Mouse (Mus musculus): Measurements from ENCODE around the gene Rftn2. TPM values are rescaled to one million over a fixed set of nuclear protein-coding genes. Genes with fewer than 3 reads are reported as not detected.

The Rftn2 gene
- 9.7 and 9.9 TPM in 2 replicates for polyA plus RNA-seq (2015; fragmentation: Nextera tagmentation; extraction: Ambion mirVana)

DNA sequence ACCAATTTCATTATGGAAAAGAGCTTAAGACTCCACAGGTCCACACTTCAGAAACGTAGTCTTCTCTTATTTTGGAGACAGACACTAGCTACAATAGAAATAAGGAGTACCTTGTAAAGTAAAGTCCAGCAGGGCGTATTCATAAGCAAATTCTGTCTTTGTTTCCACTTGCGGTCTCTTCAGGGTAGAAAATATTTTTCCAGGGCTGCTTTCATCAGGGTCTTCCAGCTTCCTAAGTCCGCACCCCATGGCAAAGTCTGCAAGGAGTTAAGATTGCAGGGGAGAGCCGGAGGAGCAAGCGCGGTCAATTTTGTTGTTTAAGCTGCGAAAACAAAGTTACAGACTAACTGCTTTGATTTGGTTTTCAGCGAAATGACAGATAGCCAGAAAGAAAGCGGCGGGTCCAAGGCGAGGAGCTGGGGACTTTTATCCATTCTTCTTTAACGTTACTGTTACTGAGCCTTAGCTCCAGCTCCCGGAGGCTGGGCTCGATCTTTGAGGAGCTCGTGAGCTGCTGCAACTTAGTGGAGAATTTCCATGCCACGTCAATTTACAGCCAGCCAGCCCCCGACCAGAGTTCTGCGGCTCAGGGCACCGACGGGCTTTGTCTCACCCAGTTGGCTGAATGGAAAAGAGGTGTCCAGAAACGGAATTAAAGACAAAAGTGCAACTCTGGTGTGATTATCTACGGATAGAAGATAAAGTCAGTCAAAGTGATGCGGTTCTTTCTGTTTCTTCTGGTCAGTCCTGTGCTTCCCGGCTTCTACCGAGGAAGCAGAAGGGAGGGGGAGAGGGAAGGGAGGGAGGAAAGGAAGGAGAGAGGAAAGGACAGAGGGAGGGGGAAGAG lies at the start of gene Rftn2:
Gene Rftn2, minus strand, starts transcription at position 772 of the 847 bp plus-strand sequence.
- Histone ChIP-seq H3K9me3 (replicated peaks) (no peaks in the 10 kb centered on the region), H3K4me3 (replicated peaks) (peak within 1 kb of the TSS; percentile 44), H3K36me3 (no peaks in the 10 kb centered on the region), H3K4me2 (peak within 1 kb of the TSS; percentile 66), H3K27me3 (replicated peaks) (no peaks in the 10 kb centered on the region), H3K9ac (replicated peaks) (peak within 1 kb of the TSS; percentile 39), H3K27ac (replicated peaks) (peak within 1 kb of the TSS; percentile 68), H3K4me1 (peaks cover 6% of the 10 kb centered on the region)
- 1% methylated on average over 26 of the region's 26 CpGs for WGBS
- ATAC-seq (ENCODE audit: low FRiP score), result no peak; the same call in 1 of the 2 replicates

- WGBS, result 80% methylated on average over 2 of the region's 2 CpGs
These were observed 38.9 kb upstream of the Rftn2 start for GRCm38 (mm10) chr1:55265447-55265846.

DNA sequence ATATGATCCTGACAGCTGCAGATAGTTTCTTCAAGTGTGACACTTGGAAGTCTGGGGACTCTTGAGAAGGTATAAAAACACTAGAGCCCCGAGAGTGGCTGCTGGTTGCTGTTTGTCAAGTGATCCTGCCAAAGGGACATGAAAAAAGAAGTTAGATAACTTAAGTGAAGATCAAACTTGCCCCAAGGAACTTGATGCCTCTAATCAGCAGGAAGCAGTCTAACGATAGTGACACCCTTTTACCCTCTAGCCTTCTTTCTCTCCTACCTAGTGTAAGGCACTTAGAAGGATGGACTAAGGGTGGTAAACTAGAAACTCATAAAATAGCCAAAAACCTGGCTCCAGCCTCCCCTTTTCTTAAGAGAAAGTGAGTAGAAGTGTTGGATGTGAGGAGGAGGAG lies 37.8 kb upstream of the Rftn2 start:
- H3K4me1 ChIP-seq, result no peaks in the 10 kb centered on the region
- no peaks in the 10 kb centered on the region for H3K36me3 ChIP-seq
- no peak for ATAC-seq (ENCODE audit: low FRiP score)
- 53% methylated on average over 2 of the region's 2 CpGs for WGBS
- H3K4me2 ChIP-seq, result no peak overlapping the region
- H3K27me3 ChIP-seq (replicated peaks), result no peaks in the 10 kb centered on the region
- H3K27ac ChIP-seq (replicated peaks), result no peak overlapping the region
- H3K9me3 ChIP-seq (replicated peaks), result no peaks in the 10 kb centered on the region
- no peak overlapping the region for H3K9ac ChIP-seq (replicated peaks)
- no peak overlapping the region for H3K4me3 ChIP-seq (replicated peaks)

More at GRCm38 (mm10) chr1:55265447-55265846, 38.9 kb upstream of the Rftn2 start:
- Histone ChIP-seq H3K27ac (replicated peaks) (no peak overlapping the region), H3K9me3 (replicated peaks) (no peaks in the 10 kb centered on the region), H3K9ac (replicated peaks) (no peak overlapping the region), H3K4me1 (no peaks in the 10 kb centered on the region), H3K36me3 (no peaks in the 10 kb centered on the region), H3K4me3 (replicated peaks) (no peak overlapping the region), H3K4me2 (no peak overlapping the region), H3K27me3 (replicated peaks) (no peaks in the 10 kb centered on the region)
- no peak for ATAC-seq (ENCODE audit: low FRiP score)

DNA sequence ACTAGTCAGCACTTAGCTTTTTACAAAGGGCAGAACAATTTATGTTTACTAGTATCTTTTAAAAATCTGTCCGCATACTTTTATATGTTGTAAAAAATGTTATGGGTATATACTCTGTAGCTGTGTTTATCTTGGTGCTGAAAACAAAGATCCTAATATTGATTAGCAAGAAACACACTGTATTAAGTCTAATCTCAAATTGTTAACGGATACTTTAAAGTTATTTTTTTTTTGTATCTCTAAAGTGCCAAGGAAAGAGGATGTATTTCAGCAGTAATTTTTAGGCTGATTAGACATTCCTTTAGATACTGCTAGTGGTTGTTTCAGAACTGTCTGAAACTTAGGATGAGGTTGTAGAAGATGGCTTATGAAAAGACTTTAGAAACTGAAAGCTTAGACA lies 19.8 kb upstream of the Rftn2 start:
- Histone ChIP-seq H3K4me1 (peaks cover 12% of the 10 kb centered on the region), H3K4me2 (no peak overlapping the region), H3K36me3 (no peaks in the 10 kb centered on the region), H3K27ac (replicated peaks) (no peak overlapping the region), H3K9ac (replicated peaks) (no peak overlapping the region), H3K4me3 (replicated peaks) (no peak overlapping the region), H3K9me3 (replicated peaks) (no peaks in the 10 kb centered on the region), H3K27me3 (replicated peaks) (no peaks in the 10 kb centered on the region)
- ATAC-seq (ENCODE audit: low FRiP score), result no peak
- 93% methylated on average over 2 of the region's 2 CpGs for WGBS

DNA sequence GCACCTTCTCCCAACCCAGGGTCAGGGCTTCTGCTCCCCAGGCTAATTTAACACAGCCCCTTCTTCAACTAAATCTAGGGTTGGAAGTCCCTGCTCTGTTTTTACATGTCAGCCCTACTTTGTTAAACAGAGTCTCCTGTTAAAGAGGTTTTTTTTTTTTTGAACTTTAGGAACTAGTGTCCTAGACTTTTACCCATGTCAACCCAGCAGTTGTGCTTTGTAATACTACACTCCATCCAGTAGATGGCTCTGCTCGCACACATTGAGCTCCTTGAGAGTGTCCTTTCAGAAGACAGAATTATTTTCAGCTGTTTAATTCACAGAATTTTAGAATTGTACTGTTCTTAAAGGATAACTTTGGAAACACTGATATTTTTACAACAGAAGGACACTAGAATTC lies 12.7 kb upstream of the Rftn2 start:
- 2% methylated on average over 1 of the region's 1 CpGs for WGBS
- H3K9me3 ChIP-seq (replicated peaks), result no peaks in the 10 kb centered on the region
- ATAC-seq (ENCODE audit: low FRiP score), result no peak
- no peaks in the 10 kb centered on the region for H3K36me3 ChIP-seq
- H3K27me3 ChIP-seq (replicated peaks), result no peaks in the 10 kb centered on the region
- H3K4me2 ChIP-seq, result peak overlapping the region; percentile 96
- 0 out of 2 replicates have a peak overlapping the region, but pooled peaks have one; percentile 80 for H3K9ac ChIP-seq (replicated peaks)
- peaks cover 47% of the 10 kb centered on the region for H3K4me1 ChIP-seq
- peak overlapping the region; percentile 86 for H3K4me3 ChIP-seq (replicated peaks)
- H3K27ac ChIP-seq (replicated peaks), result no peak overlapping the region

- 17% methylated on average over 13 of the region's 13 CpGs for WGBS
- no peaks in the 10 kb centered on the region for H3K27me3 ChIP-seq (replicated peaks)
- H3K27ac ChIP-seq (replicated peaks), result 0 out of 2 replicates have a peak overlapping the region, but pooled peaks have one; percentile 88
- peak overlapping the region; percentile 86 for H3K4me3 ChIP-seq (replicated peaks)
- no peak for ATAC-seq (ENCODE audit: low FRiP score)
- peak overlapping the region; percentile 96 for H3K4me2 ChIP-seq
- peak overlapping the region; percentile 80 for H3K9ac ChIP-seq (replicated peaks)
- H3K36me3 ChIP-seq, result no peaks in the 10 kb centered on the region
- no peaks in the 10 kb centered on the region for H3K9me3 ChIP-seq (replicated peaks)
- H3K4me1 ChIP-seq, result peaks cover 47% of the 10 kb centered on the region
These were observed 11.9 kb upstream of the Rftn2 start for GRCm38 (mm10) chr1:55238496-55238895.

DNA sequence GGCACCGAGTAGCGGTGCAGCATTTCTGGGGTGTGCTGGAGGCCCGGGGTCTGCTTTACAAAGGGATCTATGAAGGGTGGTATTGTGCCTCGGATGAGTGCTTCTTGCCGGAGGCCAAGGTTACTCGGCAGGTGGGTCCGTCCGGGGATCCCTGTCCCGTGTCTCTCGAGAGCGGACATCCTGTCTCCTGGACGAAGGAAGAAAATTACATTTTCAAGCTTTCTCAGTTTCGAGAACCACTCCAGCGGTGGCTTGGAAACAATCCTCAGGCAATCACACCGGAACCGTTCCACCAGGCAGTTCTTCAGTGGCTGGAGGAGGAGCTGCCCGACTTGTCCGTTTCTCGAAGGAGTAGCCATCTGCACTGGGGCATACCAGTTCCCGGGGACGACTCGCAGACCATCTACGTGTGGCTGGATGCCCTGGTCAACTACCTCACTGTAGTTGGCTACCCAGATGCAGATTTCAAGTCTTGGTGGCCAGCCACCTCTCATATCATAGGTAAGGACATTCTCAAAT lies 11.1 kb upstream of the Rftn2 start:
- Histone ChIP-seq H3K4me2 (peak overlapping the region; percentile 96), H3K4me3 (replicated peaks) (peak overlapping the region; percentile 86), H3K36me3 (no peaks in the 10 kb centered on the region), H3K27ac (replicated peaks) (peak overlapping the region; percentile 88), H3K4me1 (peaks cover 47% of the 10 kb centered on the region), H3K27me3 (replicated peaks) (no peaks in the 10 kb centered on the region), H3K9me3 (replicated peaks) (no peaks in the 10 kb centered on the region), H3K9ac (replicated peaks) (peak overlapping the region; percentile 80)
- peak; percentile 73 for ATAC-seq (ENCODE audit: low FRiP score)
- WGBS, result under 1% methylated on average over 23 of the region's 23 CpGs

- Histone ChIP-seq H3K9ac (replicated peaks) (peak within 1 kb of the TSS; percentile 80), H3K4me1 (peaks cover 42% of the 10 kb centered on the region), H3K27ac (replicated peaks) (peak within 1 kb of the TSS; percentile 88), H3K27me3 (replicated peaks) (no peaks in the 10 kb centered on the region), H3K4me3 (replicated peaks) (peak within 1 kb of the TSS; percentile 86), H3K4me2 (peak within 1 kb of the TSS; percentile 96), H3K36me3 (no peaks in the 10 kb centered on the region), H3K9me3 (replicated peaks) (no peaks in the 10 kb centered on the region)
- WGBS, result under 1% methylated on average over 82 of the region's 82 CpGs
- ATAC-seq (ENCODE audit: low FRiP score), result peak; percentile 99
These were observed 10.5 kb upstream of the Rftn2 start, which contains the start of gene Mars2 for GRCm38 (mm10) chr1:55236890-55237642. Gene Mars2, plus strand, starts transcription at chr1:55237177.

DNA sequence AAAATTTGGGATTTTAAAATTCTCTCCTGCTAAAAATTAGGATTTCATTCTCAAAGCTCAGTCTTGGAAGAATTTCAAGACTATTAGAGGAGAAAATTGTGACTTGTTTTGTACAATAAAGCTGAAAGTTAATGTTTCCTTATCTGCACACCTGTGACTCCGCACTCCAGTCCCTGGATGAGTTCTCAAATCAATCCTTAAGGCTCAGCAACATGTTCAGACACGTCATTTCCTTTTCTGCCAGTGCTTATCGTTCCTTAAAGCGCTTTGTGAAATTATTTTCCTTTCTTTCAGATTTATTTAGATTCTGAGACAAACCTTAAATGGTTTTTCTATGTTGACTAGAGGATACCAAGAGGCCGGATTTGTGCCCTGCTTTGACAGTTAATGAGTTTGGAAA lies 9.9 kb upstream of the Rftn2 start:
- no peak overlapping the region for H3K27ac ChIP-seq (replicated peaks)
- no peak for ATAC-seq (ENCODE audit: low FRiP score)
- peak overlapping the region; percentile 96 for H3K4me2 ChIP-seq
- H3K4me1 ChIP-seq, result peaks cover 36% of the 10 kb centered on the region
- H3K36me3 ChIP-seq, result no peaks in the 10 kb centered on the region
- H3K4me3 ChIP-seq (replicated peaks), result peak overlapping the region; percentile 86
- no peaks in the 10 kb centered on the region for H3K9me3 ChIP-seq (replicated peaks)
- H3K27me3 ChIP-seq (replicated peaks), result no peaks in the 10 kb centered on the region
- H3K9ac ChIP-seq (replicated peaks), result peak overlapping the region; percentile 37
- 37% methylated on average over 5 of the region's 5 CpGs for WGBS

DNA sequence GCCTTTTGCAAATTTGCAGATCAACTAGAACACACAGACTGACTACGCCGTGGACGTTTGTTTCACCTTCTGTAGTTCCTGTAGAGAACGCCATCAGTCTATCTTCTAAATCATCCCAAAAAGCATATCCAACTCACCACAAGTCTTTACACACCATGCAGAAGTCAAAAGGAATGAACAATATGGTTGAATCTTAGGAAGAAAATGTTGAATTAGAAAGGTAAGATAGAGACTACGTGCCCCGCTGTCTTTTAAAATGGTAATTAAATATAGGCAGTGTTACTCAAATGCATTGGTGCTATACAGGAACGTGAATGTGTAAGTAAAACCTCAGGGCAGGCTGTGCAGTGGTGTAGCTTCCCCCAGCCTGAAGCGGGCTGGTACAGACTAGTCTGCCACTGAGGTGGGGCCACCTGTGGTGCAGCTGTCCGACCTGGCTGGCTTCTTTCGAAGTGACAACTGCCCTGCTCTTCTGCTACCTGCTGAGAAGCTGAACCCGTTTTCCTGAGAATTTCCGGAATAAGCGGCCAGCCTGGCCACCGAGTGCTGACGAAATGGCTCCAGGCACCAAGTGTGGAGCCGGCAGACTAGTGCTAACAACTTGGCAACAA lies 8.4 kb upstream of the Rftn2 start:
- WGBS, result 68% methylated on average over 16 of the region's 16 CpGs
- no peak for ATAC-seq (ENCODE audit: low FRiP score)

GRCm38 (mm10) chr1:55228256-55228884 lies 1.8 kb upstream of the Rftn2 start:
- Histone ChIP-seq H3K4me2 (no peak overlapping the region), H3K27me3 (replicated peaks) (no peaks in the 10 kb centered on the region), H3K4me3 (replicated peaks) (no peak overlapping the region), H3K27ac (replicated peaks) (no peak overlapping the region), H3K9me3 (replicated peaks) (no peaks in the 10 kb centered on the region), H3K4me1 (peaks cover 6% of the 10 kb centered on the region), H3K36me3 (no peaks in the 10 kb centered on the region), H3K9ac (replicated peaks) (no peak overlapping the region)
- ATAC-seq (ENCODE audit: low FRiP score), result no peak
- 87% methylated on average over 8 of the region's 8 CpGs for WGBS

More for the DNA sequence above, 8.4 kb upstream of the Rftn2 start:
- Histone ChIP-seq H3K4me2 (no peak overlapping the region), H3K36me3 (no peaks in the 10 kb centered on the region), H3K4me3 (replicated peaks) (no peak overlapping the region), H3K27me3 (replicated peaks) (no peaks in the 10 kb centered on the region), H3K9ac (replicated peaks) (no peak overlapping the region), H3K4me1 (peaks cover 22% of the 10 kb centered on the region), H3K27ac (replicated peaks) (no peak overlapping the region), H3K9me3 (replicated peaks) (no peaks in the 10 kb centered on the region)

Measured in neural tube, embryonic 15.5 days (tissue).